Mouse (Mus musculus) kidney, embryonic 16.5 days (tissue): ENCODE data around the gene Mfap3. TPM values are rescaled to one million over a fixed set of nuclear protein-coding genes. Genes with fewer than 3 reads are reported as not detected.

ENCODE experiments used
- ATAC-seq: fragments of 200-750 bp; cut with Nextera tagmentation; 2 replicates; pipeline ENCODE4 v1.8.0; 2017; ENCODE audit warnings: moderate TSS enrichment; ENCODE audit not compliant: low FRiP score, low TSS enrichment
- H3K27ac ChIP-seq: fragments of 300-500 bp; sonication (generic); 2 replicates; pipeline ENCODE4 v1.5.1; 2014; ENCODE audit warnings: low read length
- H3K27me3 ChIP-seq: fragments of 300-500 bp; sonication (generic); 2 replicates; pipeline ENCODE4 v1.6.1; 2014; ENCODE audit warnings: low read length, control low read depth, mixed read lengths; ENCODE audit not compliant: insufficient read depth
- H3K36me3 ChIP-seq: fragments of 300-500 bp; sonication (generic); 2 replicates; pipeline ENCODE4 v1.6.1; 2014; ENCODE audit warnings: low read length, control low read depth, mixed read lengths; ENCODE audit not compliant: insufficient read depth
- H3K4me1 ChIP-seq: fragments of 300-500 bp; sonication (generic); 2 replicates; pipeline ENCODE4 v1.6.1; 2014; ENCODE audit warnings: low read length, control low read depth, mixed read lengths; ENCODE audit not compliant: insufficient read depth
- H3K4me2 ChIP-seq: fragments of 300-500 bp; sonication (generic); replicated peaks from 2 replicates; pipeline ENCODE4 v1.6.1; 2014; ENCODE audit warnings: low read depth, low read length
- H3K4me3 ChIP-seq: fragments of 300-500 bp; sonication (generic); 2 replicates; pipeline ENCODE4 v1.5.1; 2014; ENCODE audit warnings: mild to moderate bottlenecking, low read length
- H3K9ac ChIP-seq: fragments of 300-500 bp; sonication (generic); replicated peaks from 2 replicates; pipeline ENCODE4 v1.6.1; 2014; ENCODE audit warnings: low read length
- H3K9me3 ChIP-seq: fragments of 300-500 bp; sonication (generic); 2 replicates; pipeline ENCODE4 v1.6.1; 2016; ENCODE audit warnings: low read length, control low read depth
- WGBS: fragments of 180-500 bp; shearing (Covaris S2); extraction: QIAGEN DNeasy Blood & Tissue Kit; methylation state at CpG from one replicate; pipeline ENCODE4 v1.1.7; 2014; 5-methylcytosine and 5-hydroxymethylcytosine counted together
- polyA plus RNA-seq: library from polyadenylated mRNA; unstranded; fragments of >200 nt; fragmentation: Nextera tagmentation; extraction: Ambion mirVana; gene quantifications from 2 replicates; pipeline ENCODE4 v1.2.1, GENCODE M21; 2015

Mfap3 gene
- polyA plus RNA-seq, 1 experiment from 2014 or later, result 51.3 TPM

DNA sequence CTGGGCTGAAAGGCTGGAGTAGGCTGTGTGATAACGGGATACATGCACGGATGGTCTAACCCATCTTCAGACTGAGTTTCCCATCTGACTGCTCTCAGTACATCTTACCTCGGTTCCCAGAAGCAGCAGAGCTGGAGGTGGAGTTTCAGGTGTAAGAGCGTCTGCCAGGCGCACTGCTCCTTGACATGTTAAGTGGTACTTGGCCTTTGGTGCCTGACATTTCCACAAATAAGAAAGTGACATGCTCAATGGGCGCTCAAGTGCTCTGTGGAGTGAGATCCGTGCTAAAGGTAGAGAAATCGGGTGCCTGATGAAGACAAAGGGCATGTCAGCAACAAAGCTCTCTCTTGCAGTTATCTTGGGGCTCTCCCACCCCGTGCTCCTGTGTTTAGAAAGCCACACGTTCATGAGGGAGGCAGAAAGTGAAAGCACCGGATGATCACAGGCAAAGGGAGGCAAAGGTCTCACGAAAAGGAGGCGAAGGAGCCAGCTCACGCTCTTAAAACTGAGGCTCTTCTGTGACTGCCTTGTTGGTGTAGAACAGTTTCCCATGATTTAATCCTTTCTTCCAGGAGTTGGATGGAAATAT lies 55.3 kb downstream of the Mfap3 start:
- H3K4me1 ChIP-seq, result no peaks in the 10 kb centered on the region
- H3K36me3 ChIP-seq, result no peaks in the 10 kb centered on the region
- WGBS, result 50% methylated on average over 14 of the region's 14 CpGs
- H3K9ac ChIP-seq, result no peak overlapping the region
- no peak for ATAC-seq
- no peak overlapping the region for H3K4me3 ChIP-seq
- H3K27me3 ChIP-seq, result no peaks in the 10 kb centered on the region
- H3K9me3 ChIP-seq, result no peaks in the 10 kb centered on the region
- no peak overlapping the region for H3K4me2 ChIP-seq
- H3K27ac ChIP-seq, result no peak overlapping the region

DNA sequence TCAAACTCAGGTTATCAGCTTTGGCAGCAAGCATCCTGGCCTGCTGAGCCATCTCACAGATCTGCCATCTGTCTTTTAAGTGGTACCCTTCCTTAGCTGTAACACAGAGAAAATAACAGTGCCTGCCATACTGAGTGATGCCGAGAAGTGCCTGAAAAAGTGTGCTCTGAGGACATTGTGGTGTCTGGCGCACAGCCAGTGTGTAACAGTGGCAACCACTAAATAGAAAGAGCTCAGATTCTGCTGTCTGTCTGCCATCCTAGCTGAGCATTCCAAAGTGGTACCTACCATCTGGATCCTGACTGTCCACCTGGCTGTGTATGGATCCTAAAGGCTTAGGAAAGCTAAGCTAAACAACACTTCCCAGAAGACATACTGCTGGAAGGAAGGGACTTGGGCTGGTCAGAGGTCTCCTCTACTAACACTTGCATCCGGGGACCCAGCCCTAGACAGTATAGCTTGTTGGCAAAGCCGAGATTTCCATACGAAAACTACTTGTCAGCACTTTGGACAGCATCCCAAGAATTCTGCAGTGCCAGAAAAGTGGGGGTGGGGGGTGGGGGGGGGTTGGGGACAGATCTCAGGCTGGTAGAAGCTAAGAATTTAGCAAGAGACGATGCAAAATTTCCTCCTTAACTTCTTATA lies 58.5 kb downstream of the Mfap3 start:
- 0 out of 2 replicates have a peak, but pooled peaks cover 3% of the 10 kb centered on the region for H3K9me3 ChIP-seq
- no peaks in the 10 kb centered on the region for H3K4me1 ChIP-seq
- H3K4me2 ChIP-seq, result no peak overlapping the region
- H3K27ac ChIP-seq, result no peak overlapping the region
- WGBS, result 75% methylated on average over 6 of the region's 6 CpGs
- H3K36me3 ChIP-seq, result no peaks in the 10 kb centered on the region
- no peak overlapping the region for H3K9ac ChIP-seq
- ATAC-seq, result no peak
- no peak overlapping the region for H3K4me3 ChIP-seq
- no peaks in the 10 kb centered on the region for H3K27me3 ChIP-seq

DNA sequence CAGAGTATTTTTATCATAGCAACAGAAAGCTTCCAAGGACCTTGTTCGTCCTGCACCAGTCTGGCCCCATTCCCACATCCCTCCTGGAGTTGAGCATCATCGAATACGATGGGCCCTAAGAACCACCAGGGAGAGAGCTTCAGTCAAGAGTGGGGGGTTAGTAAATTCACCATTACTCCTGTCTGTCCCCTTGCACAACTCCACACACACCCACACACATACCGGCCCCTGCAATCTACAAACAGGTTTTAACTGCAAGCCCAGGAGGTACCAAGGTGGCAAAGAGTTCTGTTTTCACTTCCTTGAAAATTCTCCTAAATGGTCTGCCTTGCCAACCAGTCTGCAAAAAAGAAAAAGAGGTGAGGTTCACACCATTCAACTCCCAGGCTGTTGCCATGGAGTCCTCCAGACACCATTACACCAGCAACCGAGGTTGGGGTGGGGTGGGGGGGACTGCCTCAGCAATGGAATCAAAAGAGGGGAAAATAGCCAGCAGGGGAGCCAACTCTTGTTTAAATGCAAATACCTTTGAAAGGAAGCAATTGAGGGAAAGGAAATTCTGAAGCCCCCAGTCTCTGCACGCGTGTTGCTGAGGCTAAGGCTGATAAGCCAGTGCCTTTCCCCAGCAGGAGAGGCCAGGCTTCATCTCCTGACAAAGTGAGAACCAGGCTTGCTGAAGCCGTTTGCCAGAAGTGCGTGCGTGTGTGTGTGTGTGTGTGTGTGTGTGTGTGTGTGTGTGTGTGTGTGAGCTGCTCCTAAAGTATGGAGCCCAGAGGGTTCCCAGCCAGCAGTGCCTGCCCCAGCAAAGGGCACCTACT lies 64.6 kb downstream of the Mfap3 start:
- Histone ChIP-seq H3K27me3 (no peaks in the 10 kb centered on the region), H3K27ac (no peak overlapping the region), H3K4me2 (no peak overlapping the region), H3K9ac (no peak overlapping the region), H3K9me3 (0 out of 2 replicates have a peak, but pooled peaks cover 3% of the 10 kb centered on the region), H3K4me1 (no peaks in the 10 kb centered on the region), H3K36me3 (no peaks in the 10 kb centered on the region), H3K4me3 (no peak overlapping the region)
- no peak for ATAC-seq
- 32% methylated on average over 10 of the region's 10 CpGs for whole genome bisulfite sequencing

Other genes starting within 250 kb of the Mfap3 start
- gene Fam114a2, start within 50 bp of the Mfap3 start, polyA plus RNA-seq, result 87.2 and 96.8 TPM in 2 replicates
- 23.6 TPM in 2 replicates for gene Galnt10, start 126.8 kb downstream of the Mfap3 start, polyA plus RNA-seq